Mouse (Mus musculus) ovary, postnatal 14 days (tissue): Measurements from ENCODE around the gene Sec22b.

Experiments used
- DNase-seq: peaks from one replicate; pipeline ENCODE4 v3.0.0; 2022; ENCODE audit warnings: low spot score

Sec22b gene

GRCm38 (mm10) chr3:97909737-97910136, 8.7 kb downstream of the Sec22b start:
- DNase-seq, result no peak

- DNase-seq, result no peak
These were observed 10.1 kb downstream of the Sec22b start for GRCm38 (mm10) chr3:97911093-97911492.

DNA sequence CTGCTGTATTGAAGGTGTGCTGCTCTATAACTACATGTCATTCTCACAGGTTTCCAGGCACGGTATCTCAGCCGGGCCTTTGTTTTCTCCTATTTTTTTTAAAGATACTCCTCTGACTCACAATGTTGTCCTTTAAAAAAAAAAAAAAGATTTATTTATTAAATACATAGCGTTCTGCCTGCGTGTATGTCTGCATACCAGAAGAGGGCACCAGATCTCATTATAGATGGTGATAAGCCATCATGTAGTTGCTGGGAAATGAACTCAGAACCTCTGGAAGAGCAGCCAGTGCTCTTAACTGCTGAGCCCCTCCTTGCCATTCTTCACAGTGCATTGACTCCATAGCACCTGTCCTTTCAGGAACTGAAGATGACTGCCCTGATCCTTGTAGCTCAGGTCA, 14.1 kb downstream of the Sec22b start:
- no peak for DNase-seq

- DNase-seq, result no peak
These were observed 18.0 kb downstream of the Sec22b start for GRCm38 (mm10) chr3:97918885-97919550.

DNA sequence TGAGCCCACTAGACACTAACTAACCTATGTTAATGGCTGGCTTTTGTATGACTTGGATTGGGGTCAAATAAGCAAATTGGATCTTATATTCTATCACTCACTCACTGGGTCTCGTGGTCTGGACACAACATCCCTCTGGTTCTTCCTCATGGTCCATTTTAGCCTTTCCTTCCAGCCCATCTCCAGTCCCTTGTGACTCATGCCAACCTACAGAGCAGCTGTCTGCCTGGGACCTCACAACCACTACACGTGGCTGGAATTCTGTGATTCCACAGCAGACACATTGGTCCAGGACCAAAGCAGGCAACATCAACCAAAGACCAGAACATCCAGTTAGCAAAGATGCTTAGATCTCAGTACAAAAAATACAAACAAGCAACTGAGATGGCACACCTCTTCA, 24.3 kb downstream of the Sec22b start:
- DNase-seq, result no peak

DNA sequence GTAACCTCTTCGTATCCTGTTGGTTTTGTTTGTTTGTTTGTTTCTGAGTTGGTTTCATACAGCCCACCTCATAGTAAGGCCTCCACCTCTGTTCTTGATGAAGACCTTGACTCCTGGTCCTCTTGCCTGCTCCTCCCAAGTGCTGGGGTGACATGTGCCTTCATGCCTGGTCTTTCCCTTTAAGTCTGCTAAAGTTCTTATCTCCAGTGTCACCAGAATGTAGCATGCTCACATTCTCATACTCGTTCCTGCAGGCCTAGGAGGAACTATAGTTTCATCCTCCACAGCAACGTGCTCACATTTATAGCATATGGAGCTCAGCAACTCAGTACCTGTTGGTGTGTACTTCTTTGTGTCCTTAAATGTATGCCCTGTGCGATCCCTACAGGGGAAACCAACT, 26.3 kb downstream of the Sec22b start:
- no peak for DNase-seq

GRCm38 (mm10) chr3:97928968-97929858, 28.2 kb downstream of the Sec22b start:
- DNase-seq, result peak; percentile 75

DNA sequence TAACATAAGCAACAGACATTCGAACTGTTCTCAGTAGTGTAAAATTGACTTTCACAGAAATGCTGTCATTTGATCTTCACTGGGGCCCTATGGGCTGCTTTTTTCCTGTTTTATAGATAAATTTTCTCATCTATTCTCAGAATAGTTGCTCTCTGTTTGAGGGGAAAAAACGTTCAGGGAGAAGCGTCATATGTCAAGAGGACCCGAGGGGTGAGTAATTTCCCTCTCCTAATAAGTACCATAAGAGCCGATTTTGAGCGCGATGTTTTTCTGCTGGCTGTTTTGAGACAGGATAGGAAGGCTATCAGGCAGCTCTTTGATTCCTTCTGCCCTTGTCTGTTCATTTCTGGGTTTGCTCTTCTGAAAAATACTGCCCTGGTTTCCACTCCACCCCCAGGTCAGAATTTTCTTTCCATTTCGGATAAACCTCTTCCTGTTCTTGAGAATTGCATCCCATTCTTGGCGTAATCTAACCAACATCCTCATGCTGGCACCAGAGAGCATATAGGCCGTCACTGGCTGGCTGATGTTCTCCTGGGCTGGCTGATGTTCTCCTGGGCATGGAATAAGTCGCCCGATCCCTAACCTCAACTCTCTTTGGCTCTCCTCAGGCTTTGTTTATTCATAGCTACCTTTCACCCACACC, 29.3 kb downstream of the Sec22b start:
- no peak for DNase-seq

GRCm38 (mm10) chr3:97930787-97931158, 29.8 kb downstream of the Sec22b start:
- no peak for DNase-seq

- DNase-seq, result no peak
These were observed 30.4 kb downstream of the Sec22b start for GRCm38 (mm10) chr3:97931310-97931885.

GRCm38 (mm10) chr3:97932131-97932530, 31.1 kb downstream of the Sec22b start:
- DNase-seq, result no peak

- no peak for DNase-seq
These were observed 31.8 kb downstream of the Sec22b start for GRCm38 (mm10) chr3:97932771-97933170.

DNA sequence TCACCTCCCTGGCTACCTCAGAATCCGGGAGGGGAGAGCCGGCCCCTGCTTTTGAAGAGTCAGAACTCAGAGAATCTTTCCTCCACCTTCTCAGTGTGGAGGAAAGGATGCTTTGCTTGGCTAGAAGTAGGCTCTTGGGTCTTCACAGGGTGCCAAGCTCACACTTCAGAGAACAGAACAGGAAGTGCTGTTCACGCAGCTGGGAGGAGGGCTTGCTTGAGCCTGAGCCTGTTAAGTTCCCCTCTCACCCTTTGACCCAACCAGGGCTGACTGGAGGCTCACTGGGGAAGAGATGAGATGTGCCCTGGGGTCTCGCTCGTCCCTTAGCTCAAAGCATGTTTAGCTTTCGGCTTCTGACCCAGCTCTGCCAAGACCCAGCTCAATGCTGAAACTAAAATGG, 32.3 kb downstream of the Sec22b start:
- no peak for DNase-seq

DNA sequence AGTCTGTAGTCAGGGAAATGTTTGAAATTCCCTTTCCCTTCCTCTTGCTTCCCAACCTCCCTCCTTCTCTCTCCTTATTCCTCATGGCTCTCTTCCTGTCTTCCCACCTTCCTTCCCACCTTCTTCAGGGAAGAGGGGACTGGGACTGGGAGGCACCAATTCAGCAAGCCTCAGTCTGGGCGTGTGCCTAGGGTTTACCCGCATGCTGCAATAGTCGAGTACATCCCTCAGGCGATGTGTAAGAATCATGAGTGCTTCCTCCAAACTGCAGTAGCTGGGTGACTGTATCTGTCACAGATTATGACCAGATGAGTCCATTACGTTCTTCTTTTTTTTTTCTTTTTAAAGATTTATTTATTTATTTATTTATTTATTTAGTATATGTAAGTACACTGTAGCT, 32.8 kb downstream of the Sec22b start:
- no peak for DNase-seq

DNA sequence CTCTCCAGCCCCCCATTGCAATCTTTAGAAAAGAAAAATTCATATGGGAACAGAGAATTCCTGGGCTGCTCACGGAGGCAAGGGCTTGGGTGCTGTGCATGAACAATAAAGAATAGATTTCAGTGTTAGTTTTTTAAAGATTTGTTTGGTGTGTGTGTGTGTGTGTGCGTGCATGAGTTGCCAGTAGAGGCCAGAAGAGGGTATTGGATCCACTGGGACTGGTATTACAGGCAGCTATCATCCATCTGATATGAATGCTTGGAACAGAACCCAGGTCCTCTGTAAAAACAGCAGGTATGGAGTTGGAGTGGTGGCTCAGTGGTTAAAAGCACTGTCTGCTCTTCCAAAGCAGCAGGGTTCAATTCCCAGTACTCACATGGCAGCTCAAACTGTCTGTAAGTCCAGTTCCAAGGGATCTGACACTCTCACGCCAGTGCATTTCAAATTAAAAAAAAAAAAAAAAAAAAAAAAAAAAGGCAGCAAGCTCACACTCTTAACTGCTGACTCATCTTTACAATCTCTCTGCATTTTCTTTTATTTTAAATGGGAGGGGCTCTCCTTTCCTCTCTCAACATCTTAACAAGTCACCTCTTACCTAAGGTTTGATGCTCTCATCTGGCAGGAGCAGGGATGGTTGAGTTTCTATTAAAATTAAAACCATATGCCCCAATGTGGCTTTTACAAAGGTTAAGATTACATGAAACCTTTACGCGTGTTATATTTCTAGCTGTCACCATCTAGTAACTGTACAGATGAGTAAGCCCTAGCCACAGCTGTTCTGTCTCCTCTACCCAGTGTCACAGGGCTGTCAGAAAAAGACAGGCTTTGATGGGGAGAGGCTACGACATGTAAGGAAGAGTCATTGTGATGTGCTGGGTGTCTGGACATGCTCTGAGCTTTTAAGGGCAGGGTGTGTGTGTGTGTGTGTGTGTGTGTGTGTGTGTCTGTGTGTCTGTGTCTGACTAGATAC, 33.6 kb downstream of the Sec22b start:
- DNase-seq, result no peak

DNA sequence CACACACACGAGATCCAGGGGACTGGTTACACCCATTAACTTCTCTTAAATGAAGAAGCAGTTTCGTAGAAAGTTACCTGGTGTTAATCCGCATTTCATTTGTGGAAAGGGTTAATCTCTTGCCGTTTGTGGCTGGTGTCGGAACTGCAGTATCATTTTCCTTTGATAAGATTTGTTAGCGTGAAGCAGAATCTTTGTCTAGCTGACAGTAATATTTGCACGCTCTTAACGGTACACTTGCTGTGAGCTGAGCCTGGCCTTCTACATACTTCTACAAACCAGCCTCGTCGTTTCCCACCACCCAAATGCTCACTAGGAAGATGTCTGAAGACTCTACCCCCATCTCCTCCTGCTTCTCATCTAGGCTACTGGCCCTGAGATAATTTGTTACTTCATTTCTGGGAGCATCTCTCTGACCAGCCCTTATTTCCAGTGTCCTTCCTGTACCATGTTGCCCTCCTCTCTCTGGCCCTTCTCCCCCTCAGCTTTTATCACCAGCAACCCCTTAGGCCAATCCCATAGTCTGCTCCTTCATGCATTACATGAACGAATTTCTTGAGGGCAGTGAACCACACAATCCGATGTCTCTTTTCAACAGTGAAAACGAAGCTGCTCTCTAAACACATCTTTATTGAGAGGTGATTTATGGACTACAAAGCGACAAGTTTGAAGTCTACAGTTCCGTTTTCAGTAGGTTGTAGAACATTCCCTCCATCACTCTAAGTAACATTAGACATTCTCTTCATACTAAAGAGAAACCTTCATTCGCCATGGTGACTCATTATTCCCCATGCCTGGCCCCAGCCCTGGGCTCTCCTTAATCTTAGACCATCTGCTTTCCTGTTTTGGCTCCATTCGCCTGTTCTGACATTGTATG, 36.3 kb downstream of the Sec22b start:
- no peak for DNase-seq

GRCm38 (mm10) chr3:97937945-97938266, 36.9 kb downstream of the Sec22b start:
- no peak for DNase-seq

DNA sequence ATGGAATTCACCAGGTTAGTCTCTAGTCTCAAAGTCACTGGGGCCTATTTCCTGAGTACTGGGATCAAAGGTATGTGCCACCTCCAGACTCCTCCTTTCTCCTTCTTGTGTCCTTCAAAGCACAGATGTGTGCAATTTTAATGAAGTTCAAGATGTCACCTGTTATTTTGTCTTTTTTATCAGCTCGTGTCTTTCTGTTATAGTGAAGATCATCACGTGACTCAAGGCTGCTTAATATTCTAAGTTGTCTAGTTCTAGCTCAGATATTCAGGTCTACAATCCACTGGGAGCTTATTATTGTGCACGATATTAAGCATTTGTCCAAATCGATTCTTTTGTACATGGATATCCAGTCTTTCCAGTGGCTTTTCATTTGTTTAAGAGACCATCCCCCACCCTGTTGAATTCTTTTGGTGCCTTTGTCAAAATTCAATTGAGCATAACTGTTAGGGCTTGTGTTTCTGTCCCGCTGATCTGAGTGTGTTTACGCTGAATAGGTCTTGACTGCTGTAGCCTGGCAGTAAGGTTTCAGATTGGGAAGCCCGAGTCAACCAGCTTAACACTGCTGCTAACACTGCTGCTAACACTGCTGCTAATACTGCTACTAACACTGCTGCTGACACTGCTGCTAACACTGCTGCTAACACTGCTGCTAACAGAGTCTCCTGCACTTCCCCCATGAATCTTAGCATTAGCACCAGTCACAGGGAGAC, 38.0 kb downstream of the Sec22b start:
- no peak for DNase-seq

DNA sequence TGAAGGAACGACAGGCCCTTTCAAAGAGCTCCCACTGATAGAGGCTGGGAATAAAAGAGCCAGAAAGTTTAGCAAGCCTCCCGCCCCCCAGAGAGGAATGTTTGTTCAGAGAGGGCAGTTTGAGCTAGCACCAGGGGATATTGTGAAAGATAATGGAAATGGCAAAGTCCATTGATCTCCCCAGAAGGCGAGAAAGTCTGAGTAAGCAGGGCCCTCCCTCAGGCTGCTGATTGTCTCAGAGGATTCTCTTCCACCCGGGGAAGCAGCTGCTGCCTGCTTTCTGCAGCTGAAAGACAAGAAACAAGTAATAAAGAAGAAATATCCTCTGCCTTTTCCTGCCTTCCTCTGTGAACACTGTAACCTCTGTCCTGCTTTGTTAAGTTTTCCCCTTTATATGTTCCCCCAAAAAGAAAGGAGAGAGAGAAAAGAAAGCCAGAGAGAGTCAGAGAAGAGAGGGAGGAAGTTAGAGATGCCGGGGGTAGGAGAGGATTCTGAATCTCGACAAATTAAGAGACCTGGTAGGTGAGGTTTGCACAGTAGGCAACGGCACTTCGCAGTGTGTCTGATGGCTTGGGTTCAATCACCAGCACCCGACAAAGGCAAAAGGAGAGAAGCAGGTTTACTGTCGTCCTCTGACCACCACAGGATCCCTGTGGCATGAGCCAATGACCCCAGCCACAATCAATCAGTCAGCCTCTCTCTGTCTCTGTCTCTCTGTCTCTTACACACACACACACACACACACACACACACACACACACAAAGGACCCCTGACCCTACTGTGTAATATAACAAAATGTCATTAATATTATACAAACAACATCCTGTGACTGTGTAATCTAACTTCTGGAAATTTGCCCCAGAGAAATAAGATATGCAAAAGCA, 38.9 kb downstream of the Sec22b start:
- no peak for DNase-seq
